Mouse (Mus musculus) neutrophil, adult 5-6 weeks (primary cell): ENCODE results near the gene Hyal1. TPM values are rescaled to one million over a fixed set of nuclear protein-coding genes. Genes with fewer than 3 reads are reported as not detected.

Experiments
- ATAC-seq: fragments of 151-379, 151-347 bp; 2 replicates; pipeline ENCODE4 v1.8.0; 2017; ENCODE audit warnings: mild to moderate bottlenecking, moderate TSS enrichment; ENCODE audit not compliant: insufficient number of reproducible peaks, poor library complexity, low FRiP score, severe bottlenecking; ENCODE audit errors: extremely low read depth
- total RNA-seq: library from RNA; stranded (forward); fragments of 200-1000 nt; gene quantifications from 2 replicates; pipeline ENCODE4 v1.2.3, GENCODE M21; 2017

The Hyal1 gene
- total RNA-seq, 1 experiment from 2014 or later, result 2.8 TPM

DNA sequence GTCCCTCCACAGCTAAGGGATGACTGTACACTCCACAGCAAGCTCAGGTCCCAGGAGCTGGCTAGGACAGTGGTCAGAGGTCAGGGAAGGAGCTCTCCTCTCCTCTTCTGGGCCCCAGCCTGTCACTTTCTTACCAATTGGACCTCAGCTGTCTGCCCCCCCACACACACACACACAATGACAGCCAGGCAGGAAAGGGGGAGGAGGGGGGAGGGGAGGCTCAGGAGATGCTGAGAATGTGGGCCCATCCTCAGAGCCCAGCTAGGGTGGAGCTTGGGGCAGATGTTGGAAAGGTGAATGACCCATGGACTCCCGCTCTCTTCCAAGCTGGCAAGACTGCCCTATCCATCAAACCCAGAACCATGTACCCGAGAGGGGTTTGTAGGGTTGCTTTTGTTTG, 30.3 kb downstream of the Hyal1 start:
- ATAC-seq, result no peak

GRCm38 (mm10) chr9:107607653-107608245, 31.0 kb downstream of the Hyal1 start:
- no peak for ATAC-seq

- ATAC-seq, result no peak
Observed at GRCm38 (mm10) chr9:107608741-107609432, 32.2 kb downstream of the Hyal1 start, which contains the start of gene Sema3b. TSS of gene Sema3b (minus strand) at chr9:107609229.

GRCm38 (mm10) chr9:107609433-107609830, 32.7 kb downstream of the Hyal1 start:
- ATAC-seq, result no peak

DNA sequence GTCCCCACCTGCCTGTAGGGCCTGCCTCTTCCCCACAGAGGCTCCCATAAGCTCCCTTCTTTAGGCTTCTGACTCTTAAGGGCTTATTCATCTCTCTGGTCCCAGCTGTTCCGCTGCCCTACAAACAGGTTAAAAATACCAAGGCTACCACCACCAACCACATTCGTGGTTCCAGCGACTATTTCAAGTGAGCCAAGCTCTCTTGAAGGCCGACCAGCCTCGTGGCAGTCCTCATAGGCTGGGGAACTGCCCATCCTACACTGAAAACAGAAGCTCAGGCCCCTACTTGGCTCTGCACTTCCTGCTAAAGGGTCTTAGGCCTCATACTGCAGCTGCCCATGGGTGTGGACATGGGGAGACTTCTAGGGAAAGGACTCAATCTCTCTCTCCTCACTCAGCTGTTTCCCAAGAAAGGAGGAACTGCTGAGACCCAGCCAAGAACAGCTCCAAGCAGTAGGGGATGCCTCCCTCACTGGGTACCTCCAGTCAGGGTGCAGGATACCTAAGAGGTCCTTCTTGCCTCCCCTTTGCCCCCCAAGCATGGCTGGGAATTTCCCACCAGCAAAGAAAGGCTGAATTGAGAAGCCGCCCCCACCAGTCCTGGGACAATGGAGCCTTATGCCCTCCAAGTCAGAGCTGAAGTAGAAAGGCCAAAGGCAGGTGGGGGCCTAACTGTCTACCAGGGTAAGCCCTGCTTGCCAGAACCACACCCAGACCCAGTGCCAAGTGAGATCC, 34.9 kb downstream of the Hyal1 start:
- no peak for ATAC-seq

- peak; percentile 81 for ATAC-seq
Observed at GRCm38 (mm10) chr9:107612191-107612944, 35.6 kb downstream of the Hyal1 start.

DNA sequence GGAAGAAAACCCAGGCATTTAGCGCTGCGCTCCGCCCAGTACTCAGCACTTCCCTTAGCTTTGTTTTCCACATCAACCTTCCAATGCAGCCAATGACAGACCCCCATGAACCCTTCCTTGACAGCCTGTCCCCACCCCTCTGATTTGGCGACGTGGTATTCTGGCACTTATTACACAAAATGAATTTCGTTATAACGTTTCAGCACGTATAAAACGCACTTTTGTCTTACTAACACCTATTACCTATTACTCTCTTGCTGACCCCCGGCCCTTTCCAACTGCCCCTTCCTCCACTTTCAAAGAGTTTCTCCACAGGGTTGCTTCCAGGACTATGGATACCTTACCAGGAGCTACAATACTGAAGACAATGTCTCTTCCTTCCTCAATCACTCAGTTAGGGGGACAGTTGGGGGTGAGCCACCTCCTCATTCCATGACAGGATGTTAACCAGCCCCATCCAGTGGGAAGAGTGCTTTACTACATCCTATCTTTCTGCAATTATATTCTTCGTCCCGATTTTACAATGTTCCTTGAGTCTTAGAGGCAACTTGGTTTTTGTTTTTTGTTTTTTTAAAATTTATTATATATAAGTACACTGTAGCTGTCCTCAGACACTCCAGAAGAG, 36.3 kb downstream of the Hyal1 start:
- ATAC-seq, result no peak

- ATAC-seq, result no peak
Observed at GRCm38 (mm10) chr9:107615035-107615434, 38.3 kb downstream of the Hyal1 start.

- ATAC-seq, result no peak
Observed at GRCm38 (mm10) chr9:107617461-107617860, 40.7 kb downstream of the Hyal1 start.

DNA sequence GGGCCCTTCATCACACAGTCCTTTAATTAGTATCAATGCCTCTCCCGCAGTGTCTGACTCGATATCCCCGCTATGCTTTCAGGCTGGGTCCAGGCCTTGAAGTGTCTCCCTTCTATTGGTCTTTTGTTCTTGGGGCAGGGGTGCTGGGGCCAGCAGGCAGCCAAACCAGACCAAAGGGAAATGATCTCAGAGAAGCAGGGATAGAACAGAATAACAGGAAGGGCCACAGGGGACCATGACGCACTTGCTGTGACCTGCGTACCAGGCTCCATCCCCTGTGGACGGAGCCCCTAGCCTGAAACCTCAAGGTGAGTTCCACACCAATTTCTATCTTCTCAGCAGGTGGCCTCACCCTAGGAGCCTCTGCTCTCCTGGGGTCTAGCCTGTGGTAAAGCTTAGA, 41.4 kb downstream of the Hyal1 start:
- no peak for ATAC-seq

DNA sequence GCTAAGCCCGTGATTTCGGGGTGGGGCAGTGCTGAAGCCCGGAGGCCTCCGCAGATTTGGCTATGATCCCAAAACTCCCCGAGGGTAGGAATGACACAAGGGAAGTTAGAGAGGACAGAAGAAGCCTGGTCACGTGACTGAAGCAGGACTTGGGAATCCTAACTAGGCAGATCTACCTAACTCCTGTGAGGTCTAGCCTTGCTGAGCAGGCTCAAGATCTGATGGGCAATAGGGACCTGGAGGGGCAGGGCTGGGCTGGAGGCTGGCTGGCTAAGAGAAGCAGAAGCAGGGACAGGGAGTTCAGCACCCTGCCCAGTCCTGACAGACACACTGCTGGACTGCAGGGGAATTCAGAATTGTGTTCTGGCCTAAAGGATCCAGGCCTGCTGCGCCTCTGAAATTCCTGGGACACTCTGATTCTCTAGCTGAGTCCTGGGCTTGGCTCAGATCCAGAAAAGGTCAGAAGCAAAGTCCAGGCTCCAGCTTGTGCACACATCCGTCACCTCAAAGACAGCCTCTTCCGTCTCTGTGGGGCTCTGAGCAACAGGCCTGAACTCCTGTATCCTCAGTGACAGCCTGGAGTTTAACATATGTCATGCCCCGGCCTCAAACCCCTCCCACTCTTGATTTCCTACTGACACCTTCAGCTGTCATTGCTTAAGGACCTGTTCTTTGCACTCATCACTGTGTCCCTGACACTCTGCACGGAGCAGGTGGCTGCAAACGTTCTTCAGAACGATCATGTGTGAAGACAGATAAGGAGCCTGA, 42.2 kb downstream of the Hyal1 start:
- no peak for ATAC-seq

- ATAC-seq, result no peak
Observed at GRCm38 (mm10) chr9:107619546-107619879, 42.8 kb downstream of the Hyal1 start.

GRCm38 (mm10) chr9:107620954-107621353, 44.2 kb downstream of the Hyal1 start:
- no peak for ATAC-seq

GRCm38 (mm10) chr9:107624539-107624938, 47.8 kb downstream of the Hyal1 start:
- ATAC-seq, result peak; percentile 50

GRCm38 (mm10) chr9:107624951-107625350, 48.2 kb downstream of the Hyal1 start:
- no peak for ATAC-seq

- ATAC-seq, result no peak
Observed at GRCm38 (mm10) chr9:107625351-107626128, 48.8 kb downstream of the Hyal1 start.

- ATAC-seq, result no peak
Observed at GRCm38 (mm10) chr9:107626158-107626843, 49.6 kb downstream of the Hyal1 start.
